Mouse (Mus musculus): ENCODE measurements around the gene Cdhr2.

DNA sequence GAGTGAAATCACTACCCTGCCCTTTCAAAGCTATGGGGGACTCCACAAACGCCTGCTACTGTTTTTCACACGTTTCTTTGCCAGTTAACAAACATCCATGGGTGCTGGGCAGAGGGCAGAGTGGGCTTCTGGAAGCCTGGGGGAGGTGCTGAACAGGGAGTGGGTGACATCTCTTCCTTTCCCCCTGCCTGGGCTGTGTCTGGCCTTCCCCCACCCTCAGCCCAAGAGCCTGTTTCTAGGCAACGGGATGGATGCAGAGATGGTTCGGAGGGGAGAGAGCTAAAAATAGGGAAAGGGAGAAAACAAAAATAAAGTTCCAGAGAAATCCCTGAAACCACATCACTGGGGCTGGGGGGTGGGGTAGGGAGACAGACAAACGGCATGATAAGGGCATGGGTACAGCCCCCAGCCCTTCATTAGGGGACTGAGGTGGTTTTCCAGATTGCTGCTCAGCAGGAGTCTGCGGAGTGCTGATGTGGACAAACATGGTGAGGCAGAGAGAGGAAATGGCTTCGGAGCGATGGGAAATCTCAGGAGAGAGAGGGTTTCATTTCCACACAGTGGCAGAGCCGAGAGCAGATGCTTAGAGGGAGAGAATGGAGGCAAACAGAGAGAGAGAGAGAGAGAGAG, 54.1 kb downstream of the Cdhr2 start:
- TF ChIP-seq CTCF (IDR thresholded peaks at IDR 0.05; ENCODE audit: control insufficient read depth, insufficient read depth, low read length) = no peak
- no peak for TF ChIP-seq POLR2A (IDR thresholded peaks at IDR 0.05; ENCODE audit: borderline replicate concordance, control insufficient read depth, low read depth, low read length)
